Mouse (Mus musculus) midbrain, embryonic 14.5 days (tissue): Measurements from ENCODE around the gene Tfpi. TPM values are rescaled to one million over a fixed set of nuclear protein-coding genes. Genes with fewer than 3 reads are reported as not detected.
A peak's percentile ranks its signal among the peaks of the same experiment; 100 is the strongest.

ENCODE experiments used
- ATAC-seq: fragments of 200-750 bp; cut with Nextera tagmentation; 2 replicates; pipeline ENCODE4 v1.8.0; 2017; ENCODE audit warnings: moderate number of reproducible peaks, moderate library complexity; ENCODE audit not compliant: low FRiP score, low TSS enrichment
- DNase-seq: peaks from one replicate; pipeline ENCODE4 v3.0.0-alpha.2; 2015
- H3K27ac ChIP-seq: fragments of 300-500 bp; sonication (generic); replicated peaks from 2 replicates; pipeline ENCODE4 v1.5.1; 2014; ENCODE audit warnings: mild to moderate bottlenecking, low read depth, low read length, moderate library complexity
- H3K27me3 ChIP-seq: fragments of 300-500 bp; sonication (generic); 2 replicates; pipeline ENCODE4 v1.6.1; 2014; ENCODE audit warnings: low read length, control low read depth, mixed read lengths; ENCODE audit not compliant: control insufficient read depth, insufficient read depth
- H3K36me3 ChIP-seq: fragments of 300-500 bp; sonication (generic); 2 replicates; pipeline ENCODE4 v1.6.1; 2014; ENCODE audit warnings: low read length, control low read depth; ENCODE audit not compliant: control insufficient read depth, insufficient read depth
- H3K4me1 ChIP-seq: fragments of 300-500 bp; sonication (generic); 2 replicates; pipeline ENCODE4 v1.6.1; 2014; ENCODE audit warnings: mild to moderate bottlenecking, antibody characterized with exemption, low read length, control low read depth; ENCODE audit not compliant: control insufficient read depth, insufficient read depth
- H3K4me2 ChIP-seq: fragments of 300-500 bp; sonication (generic); 2 replicates; pipeline ENCODE4 v1.6.1; 2014; ENCODE audit warnings: mild to moderate bottlenecking, low read length, moderate library complexity
- H3K4me3 ChIP-seq: fragments of 300-500 bp; sonication (generic); replicated peaks from 2 replicates; pipeline ENCODE4 v1.5.1; 2014; ENCODE audit warnings: low read depth, low read length
- H3K9ac ChIP-seq: fragments of 300-500 bp; sonication (generic); replicated peaks from 2 replicates; pipeline ENCODE4 v1.6.1; 2014; ENCODE audit warnings: mild to moderate bottlenecking, low read length, moderate library complexity
- H3K9me3 ChIP-seq: fragments of 300-500 bp; sonication (generic); 2 replicates; pipeline ENCODE4 v1.6.1; 2016; ENCODE audit warnings: low read length, control low read depth, mixed read lengths; ENCODE audit not compliant: control insufficient read depth
- WGBS: fragments of 180-500 bp; shearing (Covaris S2); extraction: QIAGEN DNeasy Blood & Tissue Kit; methylation state at CpG from one replicate; pipeline ENCODE4 v1.1.7; 2014; 5-methylcytosine and 5-hydroxymethylcytosine counted together
- polyA plus RNA-seq: library from polyadenylated mRNA; unstranded; fragments of >200 nt; fragmentation: Nextera tagmentation; extraction: Ambion mirVana; gene quantifications from 2 replicates; pipeline ENCODE4 v1.2.1, GENCODE M21; 2014

The Tfpi gene
- polyA plus RNA-seq, 1 experiment from 2014 or later: 17.7 TPM

GRCm38 (mm10) chr2:84462411-84462810 is 14.2 kb downstream of the Tfpi start:
- DNase-seq (no peak), ATAC-seq (no peak)
- Histone ChIP-seq H3K4me1 (no peaks in the 10 kb centered on the region), H3K27me3 (no peaks in the 10 kb centered on the region), H3K36me3 (no peaks in the 10 kb centered on the region), H3K9ac (no peak overlapping the region), H3K27ac (no peak overlapping the region), H3K4me2 (no peak overlapping the region), H3K4me3 (no peak overlapping the region), H3K9me3 (no peaks in the 10 kb centered on the region)
- 95% methylated on average over 3 of the region's 3 CpGs for WGBS

- WGBS: 70% methylated on average over 11 of the region's 11 CpGs
These were observed 16.9 kb downstream of the Tfpi start for GRCm38 (mm10) chr2:84459651-84460177.

GRCm38 (mm10) chr2:84457221-84457620 is 19.4 kb downstream of the Tfpi start:
- Histone ChIP-seq H3K36me3 (no peaks in the 10 kb centered on the region), H3K4me2 (no peak overlapping the region), H3K27ac (no peak overlapping the region), H3K9me3 (no peaks in the 10 kb centered on the region), H3K9ac (no peak overlapping the region), H3K4me3 (no peak overlapping the region), H3K27me3 (no peaks in the 10 kb centered on the region), H3K4me1 (no peaks in the 10 kb centered on the region)
- DNase-seq (no peak), ATAC-seq (no peak)
- WGBS: 87% methylated on average over 6 of the region's 6 CpGs

More at GRCm38 (mm10) chr2:84459651-84460177, 16.9 kb downstream of the Tfpi start:
- Histone ChIP-seq H3K4me3 (no peak overlapping the region), H3K9ac (no peak overlapping the region), H3K36me3 (no peaks in the 10 kb centered on the region), H3K9me3 (no peaks in the 10 kb centered on the region), H3K4me1 (no peaks in the 10 kb centered on the region), H3K27ac (no peak overlapping the region), H3K27me3 (no peaks in the 10 kb centered on the region), H3K4me2 (no peak overlapping the region)
- ATAC-seq (no peak), DNase-seq (no peak)

GRCm38 (mm10) chr2:84455236-84455799 is 21.3 kb downstream of the Tfpi start:
- H3K36me3 ChIP-seq: no peaks in the 10 kb centered on the region
- H3K27me3 ChIP-seq: no peaks in the 10 kb centered on the region
- no peaks in the 10 kb centered on the region for H3K9me3 ChIP-seq
- WGBS: 10% methylated on average over 5 of the region's 5 CpGs
- no peak overlapping the region for H3K9ac ChIP-seq
- ATAC-seq (peak; percentile 67; the same call in 1 of the 2 replicates), DNase-seq (peak; percentile 90)
- H3K27ac ChIP-seq: no peak overlapping the region
- no peak overlapping the region for H3K4me3 ChIP-seq
- no peaks in the 10 kb centered on the region for H3K4me1 ChIP-seq
- H3K4me2 ChIP-seq: no peak overlapping the region

- H3K4me2 ChIP-seq: no peak overlapping the region
- no peak overlapping the region for H3K9ac ChIP-seq
- no peaks in the 10 kb centered on the region for H3K36me3 ChIP-seq
- no peak for DNase-seq
- peak; percentile 37; the same call in 1 of the 2 replicates for ATAC-seq
- no peaks in the 10 kb centered on the region for H3K27me3 ChIP-seq
- H3K27ac ChIP-seq: no peak overlapping the region
- no peaks in the 10 kb centered on the region for H3K4me1 ChIP-seq
- no peak overlapping the region for H3K4me3 ChIP-seq
- 60% methylated on average over 10 of the region's 10 CpGs for WGBS
- H3K9me3 ChIP-seq: no peaks in the 10 kb centered on the region
These were observed 21.9 kb downstream of the Tfpi start for GRCm38 (mm10) chr2:84454551-84455235.

- H3K27ac ChIP-seq: no peak overlapping the region
- no peak overlapping the region for H3K9ac ChIP-seq
- WGBS: 15% methylated on average over 5 of the region's 5 CpGs
- H3K4me3 ChIP-seq: no peak overlapping the region
- no peaks in the 10 kb centered on the region for H3K9me3 ChIP-seq
- DNase-seq: peak; percentile 88
- H3K4me2 ChIP-seq: no peak overlapping the region
- H3K27me3 ChIP-seq: no peaks in the 10 kb centered on the region
- peak; percentile 54; the same call in 1 of the 2 replicates for ATAC-seq
- H3K4me1 ChIP-seq: no peaks in the 10 kb centered on the region
- H3K36me3 ChIP-seq: no peaks in the 10 kb centered on the region
These were observed 22.5 kb downstream of the Tfpi start for GRCm38 (mm10) chr2:84454051-84454450.

- Histone ChIP-seq H3K9ac (no peak overlapping the region), H3K27me3 (no peaks in the 10 kb centered on the region)
- WGBS: 87% methylated on average over 1 of the region's 1 CpGs
These were observed 31.1 kb downstream of the Tfpi start for GRCm38 (mm10) chr2:84445499-84445898.

GRCm38 (mm10) chr2:84441940-84442339 is 34.6 kb downstream of the Tfpi start:
- Histone ChIP-seq H3K27ac (no peak overlapping the region), H3K36me3 (no peaks in the 10 kb centered on the region), H3K4me3 (no peak overlapping the region), H3K9ac (no peak overlapping the region), H3K27me3 (no peaks in the 10 kb centered on the region), H3K4me1 (no peaks in the 10 kb centered on the region), H3K4me2 (no peak overlapping the region), H3K9me3 (no peaks in the 10 kb centered on the region)
- DNase-seq: no peak
- 94% methylated on average over 5 of the region's 5 CpGs for WGBS
- no peak for ATAC-seq

More at GRCm38 (mm10) chr2:84445499-84445898, 31.1 kb downstream of the Tfpi start:
- no peaks in the 10 kb centered on the region for H3K4me1 ChIP-seq
- H3K4me2 ChIP-seq: no peak overlapping the region
- H3K27ac ChIP-seq: no peak overlapping the region
- no peak for DNase-seq
- no peaks in the 10 kb centered on the region for H3K36me3 ChIP-seq
- ATAC-seq: no peak
- no peak overlapping the region for H3K4me3 ChIP-seq
- H3K9me3 ChIP-seq: no peaks in the 10 kb centered on the region

- Histone ChIP-seq H3K9me3 (no peaks in the 10 kb centered on the region), H3K4me1 (no peaks in the 10 kb centered on the region), H3K4me3 (no peak overlapping the region), H3K4me2 (no peak overlapping the region), H3K27me3 (no peaks in the 10 kb centered on the region), H3K27ac (no peak overlapping the region), H3K36me3 (no peaks in the 10 kb centered on the region), H3K9ac (no peak overlapping the region)
- ATAC-seq: no peak
- peak; percentile 86 for DNase-seq
- 56% methylated on average over 11 of the region's 11 CpGs for WGBS
These were observed 46.9 kb downstream of the Tfpi start for GRCm38 (mm10) chr2:84429724-84430123.
